Mouse (Mus musculus) heart, embryonic 12.5 days (tissue): ENCODE measurements around the gene Txnip. TPM values are rescaled to one million over a fixed set of nuclear protein-coding genes. Genes with fewer than 3 reads are reported as not detected.

Experiments used
- ATAC-seq: fragments of 200-750 bp; cut with Nextera tagmentation; 2 replicates; pipeline ENCODE4 v1.8.0; 2017; ENCODE audit warnings: moderate TSS enrichment, moderate library complexity; ENCODE audit not compliant: insufficient number of reproducible peaks, low FRiP score
- H3K27ac ChIP-seq: fragments of 300-500 bp; sonication (generic); 2 replicates; pipeline ENCODE4 v1.5.1; 2016; ENCODE audit warnings: mild to moderate bottlenecking, moderate library complexity; ENCODE audit not compliant: poor library complexity, severe bottlenecking
- H3K27me3 ChIP-seq: fragments of 300-500 bp; sonication (generic); replicated peaks from 2 replicates; pipeline ENCODE4 v1.6.1; 2016; ENCODE audit warnings: mild to moderate bottlenecking, moderate library complexity
- H3K36me3 ChIP-seq: fragments of 300-500 bp; sonication (generic); 2 replicates; pipeline ENCODE4 v1.6.1; 2016; ENCODE audit warnings: mild to moderate bottlenecking, moderate library complexity
- H3K4me1 ChIP-seq: fragments of 300-500 bp; sonication (generic); replicated peaks from 2 replicates; pipeline ENCODE4 v1.6.1; 2016; ENCODE audit warnings: mild to moderate bottlenecking
- H3K4me2 ChIP-seq: fragments of 300-500 bp; sonication (generic); 2 replicates; pipeline ENCODE4 v1.6.1; 2016; ENCODE audit warnings: mild to moderate bottlenecking, moderate library complexity
- H3K4me3 ChIP-seq: fragments of 300-500 bp; sonication (generic); 2 replicates; pipeline ENCODE4 v1.5.1; 2016; ENCODE audit warnings: mild to moderate bottlenecking
- H3K9ac ChIP-seq: fragments of 300-500 bp; sonication (generic); 2 replicates; pipeline ENCODE4 v1.6.1; 2016; ENCODE audit warnings: mild to moderate bottlenecking, moderate library complexity
- H3K9me3 ChIP-seq: fragments of 300-500 bp; sonication (generic); replicated peaks from 2 replicates; pipeline ENCODE4 v1.6.1; 2016; ENCODE audit warnings: mild to moderate bottlenecking, moderate library complexity
- WGBS: fragments of 180-500 bp; shearing (Covaris S2); methylation state at CpG from one replicate; pipeline ENCODE4 v1.1.7; 2016; 5-methylcytosine and 5-hydroxymethylcytosine counted together
- polyA plus RNA-seq: library from polyadenylated mRNA; unstranded; fragments of >200 nt; fragmentation: Nextera tagmentation; extraction: Ambion mirVana; gene quantifications from 2 replicates; pipeline ENCODE4 v1.2.1, GENCODE M21; 2016

Gene Txnip
- polyA plus RNA-seq, 1 experiment from 2014 or later, result 144 TPM

DNA sequence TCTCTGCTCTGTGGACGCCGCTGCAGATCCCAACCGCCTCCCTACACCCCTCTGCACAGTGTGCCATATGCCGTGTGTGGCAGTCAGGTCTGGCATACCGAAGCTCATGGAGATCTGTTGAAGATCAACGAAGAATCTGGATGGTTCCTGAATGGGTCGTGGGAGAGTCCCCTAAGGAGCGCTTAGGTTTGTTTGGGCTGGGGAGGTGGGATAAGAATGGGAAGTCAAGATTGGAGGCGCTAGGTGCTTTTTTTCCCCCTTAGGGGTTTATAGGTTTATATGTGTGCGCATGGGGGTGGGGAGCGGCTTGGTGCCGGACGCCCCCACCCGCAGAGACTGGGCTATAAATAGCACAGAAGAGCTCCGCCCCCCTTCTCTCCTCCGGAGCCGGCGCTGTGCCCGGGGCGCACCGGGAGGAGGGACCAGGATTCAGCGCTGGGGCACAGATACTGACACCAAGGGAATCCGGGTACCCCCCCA, 38.5 kb downstream of the Txnip start, which contains the start of gene Ankrd34a:
TSS of gene Ankrd34a (plus strand) at position 409 of the 480 bp plus-strand sequence.
- H3K27ac ChIP-seq, result peak within 1 kb of the TSS; percentile 74
- H3K4me1 ChIP-seq, result peaks cover 40% of the 10 kb centered on the region
- no peak for ATAC-seq
- under 1% methylated on average over 21 of the region's 23 CpGs for WGBS
- 0 out of 2 replicates have a peak, but pooled peaks cover 5% of the 10 kb centered on the region for H3K27me3 ChIP-seq
- no peaks in the 10 kb centered on the region for H3K9me3 ChIP-seq
- H3K4me3 ChIP-seq, result peak within 1 kb of the TSS; percentile 65
- H3K4me2 ChIP-seq, result peak within 1 kb of the TSS; percentile 90
- H3K36me3 ChIP-seq, result no peaks in the 10 kb centered on the region
- H3K9ac ChIP-seq, result peak within 1 kb of the TSS; percentile 85

DNA sequence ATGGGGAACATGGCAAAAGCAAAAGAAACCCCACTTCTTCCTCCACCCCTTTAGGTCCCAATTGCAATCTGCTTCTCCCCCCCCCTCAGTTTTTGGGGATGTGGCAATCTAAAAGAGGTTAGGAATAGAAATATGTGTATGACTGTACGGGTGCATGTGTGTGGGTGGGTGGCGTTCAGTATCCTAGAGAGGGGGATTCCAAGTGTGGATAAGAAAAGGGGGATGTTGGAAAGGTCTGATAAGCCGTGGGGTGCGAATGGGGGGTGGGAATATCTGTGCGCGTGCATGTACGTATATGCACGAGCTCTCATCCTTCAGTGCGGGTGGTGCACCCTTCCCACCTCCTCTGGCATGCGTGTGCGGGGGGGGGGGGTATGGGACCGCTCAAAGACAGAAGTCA, 39.1 kb downstream of the Txnip start:
- 0 out of 2 replicates have a peak, but pooled peaks cover 5% of the 10 kb centered on the region for H3K27me3 ChIP-seq
- peak overlapping the region; percentile 90 for H3K4me2 ChIP-seq
- H3K9ac ChIP-seq, result peak overlapping the region; percentile 85
- peak overlapping the region; percentile 65 for H3K4me3 ChIP-seq
- no peaks in the 10 kb centered on the region for H3K9me3 ChIP-seq
- no peaks in the 10 kb centered on the region for H3K36me3 ChIP-seq
- WGBS, result under 1% methylated on average over 11 of the region's 12 CpGs
- peak overlapping the region; percentile 74; the same call in 1 of the 2 replicates for H3K27ac ChIP-seq
- H3K4me1 ChIP-seq, result peaks cover 40% of the 10 kb centered on the region
- no peak for ATAC-seq

DNA sequence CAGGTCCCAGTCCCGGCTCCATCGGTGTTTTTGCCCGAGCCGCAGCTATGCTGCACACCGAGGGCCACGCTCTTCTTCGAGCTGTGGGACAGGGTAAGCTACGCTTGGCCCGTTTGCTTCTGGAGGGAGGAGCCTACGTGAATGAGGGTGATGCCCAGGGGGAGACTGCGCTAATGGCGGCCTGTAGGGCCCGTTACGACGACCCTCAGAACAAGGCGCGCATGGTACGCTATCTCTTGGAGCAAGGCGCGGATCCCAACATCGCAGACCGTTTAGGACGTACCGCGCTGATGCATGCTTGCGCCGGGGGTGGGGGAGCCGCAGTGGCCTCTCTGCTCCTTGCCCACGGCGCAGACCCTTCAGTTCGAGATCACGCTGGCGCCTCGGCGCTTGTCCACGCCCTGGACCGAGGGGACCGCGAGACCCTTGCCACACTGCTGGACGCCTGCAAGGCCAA, 39.7 kb downstream of the Txnip start:
- peaks cover 41% of the 10 kb centered on the region for H3K4me1 ChIP-seq
- WGBS, result under 1% methylated on average over 40 of the region's 40 CpGs

DNA sequence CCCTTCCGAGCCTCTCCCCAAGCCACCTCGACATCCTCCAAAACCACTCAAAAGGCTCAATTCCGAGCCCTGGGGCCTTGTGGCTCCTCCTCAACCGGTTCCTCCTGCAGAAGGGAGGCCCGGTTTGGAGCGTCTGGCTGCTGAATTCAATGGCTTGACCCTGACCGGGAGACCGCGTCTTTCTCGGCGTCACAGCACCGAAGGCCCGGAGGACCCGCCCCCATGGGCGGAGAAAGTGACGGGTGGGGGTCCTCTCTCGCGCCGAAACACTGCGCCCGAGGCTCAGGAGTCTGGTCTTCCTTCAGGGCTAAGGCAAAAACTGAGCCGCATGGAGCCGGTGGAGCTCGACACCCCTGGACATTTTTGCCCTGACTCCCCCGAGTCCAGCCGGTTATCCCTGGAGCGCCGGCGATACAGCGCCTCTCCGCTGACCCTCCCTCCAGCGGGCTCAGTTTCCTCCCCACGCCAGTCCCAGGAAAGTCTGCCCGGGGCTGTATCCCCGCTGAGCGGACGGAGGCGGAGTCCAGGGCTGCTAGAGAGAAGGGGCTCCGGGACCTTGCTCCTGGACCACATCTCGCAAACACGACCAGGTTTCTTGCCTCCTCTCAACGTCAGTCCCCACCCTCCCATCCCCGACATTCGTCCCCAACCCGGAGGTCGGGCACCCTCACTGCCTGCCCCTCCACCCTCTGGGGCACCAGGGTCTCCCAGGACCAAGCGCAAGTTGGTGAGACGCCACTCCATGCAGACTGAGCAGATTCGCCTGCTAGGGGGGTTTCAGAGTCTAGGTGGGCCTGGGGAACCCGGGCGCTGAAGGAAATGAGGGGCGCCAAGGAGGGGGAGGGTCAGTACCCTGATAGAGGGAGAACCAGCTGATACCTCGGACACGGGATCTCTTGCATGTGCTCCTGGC, 40.7 kb downstream of the Txnip start:
- Histone ChIP-seq H3K27ac (peak overlapping the region; percentile 74), H3K4me1 (peaks cover 47% of the 10 kb centered on the region), H3K4me2 (peak overlapping the region; percentile 90), H3K27me3 (0 out of 2 replicates have a peak, but pooled peaks cover 5% of the 10 kb centered on the region), H3K36me3 (0 out of 2 replicates have a peak, but pooled peaks cover 2% of the 10 kb centered on the region), H3K4me3 (peak overlapping the region; percentile 65), H3K9me3 (no peaks in the 10 kb centered on the region), H3K9ac (peak overlapping the region; percentile 85)
- no peak for ATAC-seq
- 3% methylated on average over 54 of the region's 54 CpGs for WGBS

More for the DNA sequence above, 39.7 kb downstream of the Txnip start:
- H3K9me3 ChIP-seq, result no peaks in the 10 kb centered on the region
- no peak for ATAC-seq
- H3K36me3 ChIP-seq, result no peaks in the 10 kb centered on the region
- H3K27me3 ChIP-seq, result 0 out of 2 replicates have a peak, but pooled peaks cover 5% of the 10 kb centered on the region
- H3K4me2 ChIP-seq, result peak overlapping the region; percentile 90
- H3K9ac ChIP-seq, result peak overlapping the region; percentile 85
- H3K4me3 ChIP-seq, result peak overlapping the region; percentile 65
- H3K27ac ChIP-seq, result peak overlapping the region; percentile 74

DNA sequence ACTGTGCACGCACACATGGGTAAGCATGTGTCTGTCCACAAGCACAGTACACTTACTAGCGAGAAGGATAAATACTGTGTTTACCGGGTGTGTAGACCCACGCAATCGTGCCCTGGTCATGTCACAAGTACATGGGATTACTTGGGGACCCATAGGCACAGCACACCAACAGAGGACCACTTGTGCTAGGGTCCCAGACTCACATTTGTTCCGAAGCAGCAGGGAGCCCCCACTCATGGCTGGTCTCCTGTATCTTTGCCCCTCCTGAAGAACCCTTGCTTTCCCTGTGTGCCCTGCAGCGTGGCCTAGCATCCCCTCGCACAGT, 41.3 kb downstream of the Txnip start:
- Histone ChIP-seq H3K4me1 (peaks cover 53% of the 10 kb centered on the region), H3K9me3 (no peaks in the 10 kb centered on the region), H3K27me3 (0 out of 2 replicates have a peak, but pooled peaks cover 5% of the 10 kb centered on the region), H3K9ac (peak overlapping the region; percentile 85; the same call in 1 of the 2 replicates), H3K4me2 (peak overlapping the region; percentile 90), H3K27ac (no peak overlapping the region), H3K36me3 (0 out of 2 replicates have a peak, but pooled peaks cover 8% of the 10 kb centered on the region), H3K4me3 (peak overlapping the region; percentile 65; the same call in 1 of the 2 replicates)
- 65% methylated on average over 8 of the region's 8 CpGs for WGBS
- ATAC-seq, result no peak

DNA sequence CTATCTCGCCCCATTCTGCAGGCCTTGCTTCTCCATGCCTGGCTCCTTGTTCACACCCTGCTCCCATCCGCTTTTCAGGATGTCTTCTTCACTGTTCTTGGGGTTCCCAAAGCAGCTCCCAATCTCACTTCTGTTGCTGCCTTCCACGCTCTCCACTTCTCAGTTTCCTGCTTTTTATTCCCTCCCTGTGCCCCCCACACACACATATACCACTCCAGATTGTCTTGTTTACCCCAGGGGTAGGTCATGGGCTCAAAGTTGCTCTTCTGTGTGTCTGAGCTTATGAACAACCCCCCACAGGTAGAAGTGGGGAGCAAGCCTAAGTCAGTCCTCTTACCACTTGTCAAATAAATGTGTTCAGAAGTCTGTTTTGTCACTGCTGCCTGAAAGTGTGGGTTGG, 41.7 kb downstream of the Txnip start:
- H3K27me3 ChIP-seq, result 0 out of 2 replicates have a peak, but pooled peaks cover 5% of the 10 kb centered on the region
- 83% methylated on average over 3 of the region's 3 CpGs for WGBS
- H3K9ac ChIP-seq, result peak overlapping the region; percentile 85; the same call in 1 of the 2 replicates
- no peak overlapping the region; the same call in 1 of the 2 replicates for H3K4me2 ChIP-seq
- ATAC-seq, result no peak
- H3K36me3 ChIP-seq, result 0 out of 2 replicates have a peak, but pooled peaks cover 12% of the 10 kb centered on the region
- H3K4me1 ChIP-seq, result peaks cover 56% of the 10 kb centered on the region
- no peaks in the 10 kb centered on the region for H3K9me3 ChIP-seq
- H3K27ac ChIP-seq, result no peak overlapping the region
- H3K4me3 ChIP-seq, result no peak overlapping the region

DNA sequence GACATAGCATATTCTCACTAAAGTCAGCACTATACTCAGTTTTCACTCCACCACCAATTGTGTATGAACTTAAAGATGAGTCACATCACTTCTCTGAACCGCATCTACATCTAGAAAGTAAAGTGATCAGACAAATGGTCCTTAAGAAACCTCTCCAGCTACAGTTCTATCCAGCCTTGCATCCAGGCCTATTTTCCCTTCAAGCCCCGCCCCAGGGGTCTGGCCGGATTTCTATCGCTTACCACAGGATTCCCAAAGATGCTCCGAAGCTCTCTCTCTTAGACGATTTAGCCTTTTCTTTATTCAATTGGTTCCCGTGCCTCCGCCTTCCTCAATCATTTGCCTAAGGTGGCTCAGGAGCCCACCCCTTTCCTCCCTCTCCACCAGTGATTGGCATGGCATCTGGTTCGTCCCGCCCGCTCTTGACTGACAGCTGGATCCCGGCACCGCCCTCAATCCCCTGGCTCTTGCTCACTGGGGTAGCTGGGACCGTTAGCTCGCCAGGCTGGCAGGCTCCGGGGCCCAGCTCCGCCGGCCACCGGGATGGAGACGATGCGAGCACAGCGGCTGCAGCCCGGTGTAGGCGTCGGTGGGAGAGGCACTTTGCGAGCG, 43.0 kb downstream of the Txnip start, which contains the start of gene Lix1l:
TSS of gene Lix1l (plus strand) at position 511 of the 612 bp plus-strand sequence.
- H3K9me3 ChIP-seq, result no peaks in the 10 kb centered on the region
- peak; percentile 92 for ATAC-seq
- H3K4me3 ChIP-seq, result peak within 1 kb of the TSS; percentile 88
- peak within 1 kb of the TSS; percentile 95 for H3K9ac ChIP-seq
- H3K4me2 ChIP-seq, result peak within 1 kb of the TSS; percentile 81
- 1% methylated on average over 25 of the region's 27 CpGs for WGBS
- H3K36me3 ChIP-seq, result 0 out of 2 replicates have a peak, but pooled peaks cover 12% of the 10 kb centered on the region
- H3K4me1 ChIP-seq, result peaks cover 56% of the 10 kb centered on the region
- H3K27me3 ChIP-seq, result 0 out of 2 replicates have a peak, but pooled peaks cover 5% of the 10 kb centered on the region
- peak within 1 kb of the TSS; percentile 98 for H3K27ac ChIP-seq

DNA sequence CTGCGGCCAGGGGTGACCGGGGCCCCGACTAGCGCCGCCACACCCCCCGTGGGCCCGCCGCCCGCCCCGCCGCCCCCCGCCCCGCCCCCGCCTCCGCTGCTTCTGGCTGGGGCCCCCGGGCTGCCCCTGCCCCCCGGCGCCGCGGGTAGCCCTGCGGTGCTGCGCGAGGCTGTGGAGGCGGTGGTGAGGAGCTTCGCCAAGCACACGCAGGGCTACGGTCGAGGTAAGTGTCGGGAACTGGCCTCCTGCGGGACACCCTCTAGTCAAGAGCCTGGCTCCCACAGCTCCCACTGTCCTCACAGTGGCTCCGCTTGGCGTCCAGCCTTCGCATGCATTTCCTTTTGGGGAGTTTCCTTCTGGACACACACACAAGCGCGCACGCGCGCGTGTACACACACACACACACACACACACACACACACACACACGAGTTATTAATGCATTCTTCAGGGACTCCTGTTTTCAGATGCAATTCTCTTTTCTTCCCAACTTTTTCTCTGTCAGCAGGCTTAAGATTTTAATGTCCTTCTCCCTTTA, 43.6 kb downstream of the Txnip start:
- Histone ChIP-seq H3K4me3 (peak overlapping the region; percentile 88), H3K36me3 (peaks cover 12% of the 10 kb centered on the region; the same call in 1 of the 2 replicates), H3K27me3 (0 out of 2 replicates have a peak, but pooled peaks cover 5% of the 10 kb centered on the region), H3K9me3 (no peaks in the 10 kb centered on the region), H3K4me1 (peaks cover 50% of the 10 kb centered on the region), H3K4me2 (peak overlapping the region; percentile 81), H3K27ac (peak overlapping the region; percentile 98), H3K9ac (peak overlapping the region; percentile 95)
- ATAC-seq, result peak; percentile 57
- 2% methylated on average over 17 of the region's 40 CpGs for WGBS

DNA sequence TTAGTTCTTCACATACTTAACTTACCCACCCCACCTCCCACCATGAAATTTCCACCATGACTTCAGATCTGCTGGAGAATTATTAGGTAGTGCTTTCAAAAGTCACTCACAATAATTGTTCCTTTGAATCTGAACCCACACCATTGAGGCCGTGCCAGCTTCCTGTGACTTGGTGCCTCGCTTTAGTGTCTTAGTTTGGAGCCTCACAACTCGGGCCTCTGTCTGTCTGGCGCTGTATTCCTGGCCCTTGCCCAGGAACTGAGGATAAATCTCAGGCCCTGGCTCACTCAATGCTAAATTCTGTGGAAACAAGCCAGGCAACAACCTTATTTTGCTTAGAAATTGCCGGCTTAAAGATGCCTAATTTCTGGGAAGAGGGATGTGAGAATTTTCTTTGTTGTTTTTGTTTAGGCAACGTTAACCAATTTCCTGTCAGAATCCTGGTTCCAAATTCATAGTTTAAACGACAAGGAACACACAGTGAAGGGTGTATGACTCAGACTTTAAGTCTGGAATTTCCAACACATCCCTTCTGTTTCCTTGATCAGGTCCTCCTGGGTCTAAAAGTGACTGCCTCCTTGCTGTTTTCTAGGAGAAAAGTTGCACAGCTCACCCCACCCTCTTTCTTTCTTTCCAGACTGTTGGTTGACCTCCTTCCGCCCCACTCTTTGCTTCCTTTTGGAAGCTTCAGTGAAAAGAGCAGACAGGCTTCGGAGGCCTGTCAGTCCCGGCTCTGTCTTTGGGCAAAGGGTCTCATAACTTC, 44.4 kb downstream of the Txnip start:
- WGBS, result 28% methylated on average over 10 of the region's 10 CpGs
- Histone ChIP-seq H3K4me3 (peak overlapping the region; percentile 88), H3K27ac (peak overlapping the region; percentile 98), H3K4me1 (peaks cover 45% of the 10 kb centered on the region), H3K36me3 (peaks cover 12% of the 10 kb centered on the region; the same call in 1 of the 2 replicates), H3K9ac (peak overlapping the region; percentile 95), H3K4me2 (peak overlapping the region; percentile 81), H3K9me3 (no peaks in the 10 kb centered on the region), H3K27me3 (0 out of 2 replicates have a peak, but pooled peaks cover 5% of the 10 kb centered on the region)
- ATAC-seq, result no peak

DNA sequence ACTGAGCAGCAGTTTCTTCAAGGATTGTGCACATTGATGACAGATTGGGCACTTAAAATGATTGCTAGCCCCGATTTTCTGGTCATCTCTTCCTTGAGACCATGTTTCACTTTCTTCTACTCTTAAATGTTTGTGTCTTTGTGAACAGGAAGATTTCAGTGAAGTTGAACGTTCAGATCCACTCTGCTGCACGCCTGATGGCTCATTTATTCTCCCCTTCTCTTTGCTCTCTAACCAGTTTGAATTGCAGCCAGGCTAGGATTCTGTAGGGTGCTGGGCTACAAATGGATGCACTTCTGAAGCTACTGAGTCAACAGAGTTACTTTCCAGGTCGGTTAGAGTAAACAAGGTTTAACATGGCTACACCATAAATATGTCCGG, 44.9 kb downstream of the Txnip start:
- Histone ChIP-seq H3K27ac (peak overlapping the region; percentile 98), H3K4me2 (peak overlapping the region; percentile 81), H3K9ac (peak overlapping the region; percentile 95), H3K4me3 (peak overlapping the region; percentile 88), H3K9me3 (no peaks in the 10 kb centered on the region), H3K27me3 (0 out of 2 replicates have a peak, but pooled peaks cover 5% of the 10 kb centered on the region), H3K36me3 (peaks cover 12% of the 10 kb centered on the region; the same call in 1 of the 2 replicates), H3K4me1 (peaks cover 39% of the 10 kb centered on the region)
- ATAC-seq, result no peak
- 54% methylated on average over 5 of the region's 5 CpGs for WGBS
